Mouse (Mus musculus): ENCODE results near the gene Alox5ap. TPM values are rescaled to one million over a fixed set of nuclear protein-coding genes. Genes with fewer than 3 reads are reported as not detected.

Gene Alox5ap
- polyA plus RNA-seq, 1 experiment = 1,124 TPM

DNA sequence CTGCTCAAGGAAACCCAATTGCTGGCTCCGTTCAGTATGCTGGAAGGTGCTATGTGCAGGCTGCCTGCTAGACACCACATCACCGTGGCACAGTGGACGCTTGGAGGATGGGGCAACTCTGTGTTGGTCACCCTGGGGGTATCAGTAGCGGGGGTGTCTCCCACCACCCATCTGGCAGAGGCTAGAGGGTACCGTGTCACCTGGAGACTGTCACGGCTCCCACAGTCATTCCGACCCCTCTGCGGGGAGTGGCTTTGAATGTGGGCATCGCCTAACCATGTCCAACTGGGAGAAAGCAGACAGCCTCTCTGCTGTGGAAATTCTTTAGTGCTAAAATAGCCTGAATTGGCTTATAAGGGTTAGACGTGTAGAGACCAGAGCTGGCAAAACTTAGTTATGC lies 72.6 kb downstream of the Alox5ap start:
- H3K27ac ChIP-seq (ENCODE audit: insufficient read depth, low read depth, low read length) = no peak overlapping the region
- no peak for TF ChIP-seq POLR2A (IDR thresholded peaks at IDR 0.05; ENCODE audit: borderline replicate concordance, low read depth, low read length)
- no peak for TF ChIP-seq CTCF (IDR thresholded peaks at IDR 0.05; ENCODE audit: low read depth, low read length)
- H3K4me3 ChIP-seq (ENCODE audit: insufficient read depth, low read length) = no peak overlapping the region
- peaks cover 7% of the 10 kb centered on the region for H3K4me1 ChIP-seq (ENCODE audit: control insufficient read depth, insufficient read depth, low read length)

Other genes starting within 250 kb of the Alox5ap start
- gene Uspl1, start 80.4 kb upstream of the Alox5ap start, polyA plus RNA-seq (2012; ENCODE audit: insufficient read depth, insufficient read length, missing spikeins) = 14.8 and 15.4 TPM in 2 replicates
- 89.1 and 109 TPM in 2 replicates for gene Hmgb1, start 80.3 kb upstream of the Alox5ap start, polyA plus RNA-seq (2012; ENCODE audit: insufficient read depth, insufficient read length, missing spikeins)
- 0.19 and 0.57 TPM in 2 replicates for gene Medag, start 147.0 kb downstream of the Alox5ap start, polyA plus RNA-seq (2012; ENCODE audit: insufficient read depth, insufficient read length, missing spikeins)
- not detected in 2 replicates for gene Tex26, start 174.9 kb downstream of the Alox5ap start, polyA plus RNA-seq (2012; ENCODE audit: insufficient read depth, insufficient read length, missing spikeins)